Mouse (Mus musculus) brain, embryonic 14.5 days (tissue): ENCODE results near the gene Maml2.

Experiments
- CTCF ChIP-seq: fragments of 200-500 bp; IDR thresholded peaks from 2 replicates; pipeline ENCODE4 v1.5.1; 2012; ENCODE audit warnings: inconsistent platforms, mild to moderate bottlenecking, moderate library complexity, borderline replicate concordance; ENCODE audit not compliant: insufficient read depth, insufficient read length; ENCODE audit errors: extremely low read depth
- POLR2A ChIP-seq: fragments of 200-500 bp; IDR thresholded peaks from 2 replicates; pipeline ENCODE4 v1.6.1; 2012; ENCODE audit warnings: mild to moderate bottlenecking, inconsistent platforms, borderline replicate concordance; ENCODE audit not compliant: poor library complexity, insufficient read depth, insufficient read length, severe bottlenecking; ENCODE audit errors: extremely low read depth

GRCm38 (mm10) chr9:13601729-13602128, 304.0 kb downstream of the Maml2 start:
- TF ChIP-seq CTCF = no peak
- TF ChIP-seq POLR2A = no peak
